Mouse (Mus musculus) T-cell, adult 66 days (primary cell): ENCODE data around the gene Tsc2. TPM values are rescaled to one million over a fixed set of nuclear protein-coding genes. Genes with fewer than 3 reads are reported as not detected.

Experiments used
- total RNA-seq, 2 experiments: library from RNA; stranded (reverse); gene quantifications; 3 replicates in 1 of 2; 4 replicates in 1 of 2; pipeline ENCODE4 v1.2.4; 2023

Gene Tsc2
- 10 to 100 TPM; 58.4 to 76.0 TPM for total RNA-seq

GRCm38 (mm10) chr17:24632167-24632812 is at the start of gene Tsc2, which contains the start of gene Nthl1:
Gene Tsc2 (minus strand): TSS chr17:24632630.
Gene Nthl1 (plus strand): TSS chr17:24632680.

DNA sequence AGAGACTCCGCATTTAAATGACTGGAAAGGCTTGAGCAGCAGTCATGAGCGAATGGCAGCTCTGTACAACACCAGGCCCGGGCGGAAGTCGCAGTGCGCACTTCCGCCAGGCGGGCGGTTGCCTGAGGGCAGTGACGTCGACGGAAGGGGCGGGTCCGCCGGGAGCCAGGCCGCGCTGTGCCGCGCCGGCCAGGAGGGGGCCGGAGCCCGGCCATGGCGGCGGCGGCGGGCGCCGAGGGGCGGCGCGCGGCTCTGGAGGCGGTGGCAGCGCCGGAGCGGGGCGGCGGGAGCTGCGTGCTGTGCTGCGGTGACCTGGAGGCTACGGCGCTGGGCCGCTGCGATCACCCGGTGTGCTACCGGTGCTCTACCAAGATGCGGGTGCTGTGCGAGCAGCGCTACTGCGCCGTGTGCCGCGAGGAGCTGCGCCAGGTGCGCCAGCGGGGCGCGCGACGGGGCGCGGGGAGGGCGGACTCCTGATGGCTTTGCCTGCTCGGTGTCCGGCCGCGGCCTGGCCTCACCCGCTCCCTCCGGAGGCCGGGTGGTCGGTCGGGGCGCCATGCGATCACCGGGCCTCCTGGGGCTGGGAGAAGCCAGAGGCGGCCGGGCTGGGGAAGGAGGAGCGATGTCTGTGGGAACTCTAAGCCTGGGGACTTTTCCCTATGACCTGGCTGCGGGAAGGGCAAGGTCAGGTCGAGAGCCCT is 37.3 kb upstream of the Tsc2 start, which contains the start of gene Zfp598:
Zfp598 (plus strand) TSS at position 143 of the 701 bp plus-strand sequence.

DNA sequence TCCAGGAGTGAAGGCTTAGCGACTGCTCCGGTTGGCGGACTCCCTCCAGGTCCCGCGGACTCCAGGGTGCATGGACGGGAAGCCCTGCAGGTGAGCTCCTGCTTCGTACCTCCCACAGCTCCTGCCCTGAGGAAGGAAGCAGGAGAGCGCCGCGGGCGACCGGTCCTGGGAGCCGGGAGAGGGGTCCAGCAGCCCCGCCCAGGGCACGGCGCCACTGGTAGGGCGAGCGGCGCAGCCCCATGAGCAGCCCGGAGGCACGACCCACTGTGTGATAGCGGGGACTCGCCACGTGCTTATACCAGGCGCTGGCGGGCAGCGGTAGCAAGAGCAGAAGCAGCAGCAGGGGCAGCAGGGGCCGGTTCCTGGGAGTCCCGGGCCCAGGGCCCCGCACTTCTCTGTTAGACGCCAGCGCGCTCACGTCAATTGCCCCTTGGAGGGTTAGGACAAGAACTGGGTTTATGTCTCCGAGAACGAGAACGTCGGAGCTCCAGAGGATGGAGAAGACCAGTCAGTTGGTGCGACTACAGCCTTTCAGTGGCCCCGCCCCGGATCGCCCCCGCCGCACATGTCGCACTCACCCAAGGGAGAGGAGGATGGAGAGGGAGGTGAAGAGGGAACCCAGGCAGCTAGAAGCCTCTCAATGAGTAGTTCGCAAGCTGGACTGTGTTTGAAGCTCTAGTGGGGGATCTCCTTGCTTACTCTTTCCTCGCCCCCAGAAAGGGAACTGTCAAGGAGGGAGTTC is 25.8 kb upstream of the Tsc2 start, which contains the start of gene Npw:
Npw (minus strand) TSS at position 441 of the 742 bp plus-strand sequence.

DNA sequence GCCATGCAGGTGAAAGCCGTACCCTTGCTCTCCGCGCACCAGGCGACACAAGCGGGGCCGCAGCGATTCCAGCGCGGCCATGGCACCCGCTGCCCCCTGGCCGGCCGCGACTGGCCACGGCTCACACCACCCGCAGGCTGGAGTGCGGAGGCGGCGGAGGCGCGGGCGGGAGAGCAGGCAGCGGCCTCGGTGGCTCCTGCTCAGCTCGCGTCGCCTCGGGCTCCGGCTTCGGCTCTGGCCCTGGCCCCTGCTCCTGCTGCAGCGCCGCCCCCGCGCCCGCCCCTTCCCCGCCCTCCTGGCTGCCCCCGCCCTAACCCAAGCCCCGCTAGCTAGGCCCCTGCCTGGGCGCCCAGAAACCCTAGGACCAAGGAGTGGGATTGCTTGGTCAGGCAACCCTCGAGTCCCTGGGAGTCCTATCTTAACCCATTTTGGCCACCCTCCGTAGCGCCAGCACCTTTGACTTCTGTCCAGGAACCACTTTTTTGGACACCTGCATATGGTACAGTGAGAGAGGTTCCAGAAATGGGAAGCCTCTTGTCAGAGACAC is 17.7 kb upstream of the Tsc2 start, which contains the start of gene Slc9a3r2:
Slc9a3r2 (minus strand) TSS at position 258 of the 547 bp plus-strand sequence.

GRCm38 (mm10) chr17:24549618-24550415 is 82.6 kb downstream of the Tsc2 start, which contains the start of gene Pkd1:
Gene Pkd1 (plus strand): TSS chr17:24549834.

Other genes with a start within 250 kb of the Tsc2 start
- gene Rnps1, start 218.1 kb downstream of the Tsc2 start, total RNA-seq = 100 to 1,000 TPM; 153 to 159 TPM
- gene Eci1, start 206.0 kb downstream of the Tsc2 start, total RNA-seq = 10 to 100 TPM; 17.3 to 17.4 TPM
- gene Dnase1l2, start 189.5 kb downstream of the Tsc2 start, total RNA-seq = 1 to 10 TPM; 5.6 to 6.0 TPM
- gene E4f1, start 162.3 kb downstream of the Tsc2 start, total RNA-seq = 10 to 100 TPM; 64.4 to 88.9 TPM
- gene Pgp, start 162.2 kb downstream of the Tsc2 start, total RNA-seq = 10 to 100 TPM; 15.5 to 17.4 TPM
- 1 to 10 TPM in 1 of 2 experiments, under 1 TPM in 1; 0.76 to 1.2 TPM for gene Bricd5, start 158.7 kb downstream of the Tsc2 start, total RNA-seq
- 10 to 100 TPM; 27.6 to 29.2 TPM for gene Mlst8, start 153.6 kb downstream of the Tsc2 start, total RNA-seq
- gene Caskin1, start 144.0 kb downstream of the Tsc2 start, total RNA-seq = not detected
- 100 to 1,000 TPM; 162 to 172 TPM for gene Traf7, start 104.7 kb downstream of the Tsc2 start, total RNA-seq
- gene Rab26, start 98.4 kb downstream of the Tsc2 start, total RNA-seq = 1 to 10 TPM; 1.8 to 2.0 TPM
- gene Pkd1, start 82.8 kb downstream of the Tsc2 start, total RNA-seq = 100 to 1,000 TPM; 103 to 104 TPM
- gene Nthl1, start 50 bp upstream of the Tsc2 start, total RNA-seq = 1 to 10 TPM; 4.3 to 5.2 TPM
- gene Slc9a3r2, start 17.7 kb upstream of the Tsc2 start, total RNA-seq = not detected
- not detected for gene Npw, start 25.8 kb upstream of the Tsc2 start, total RNA-seq
- gene Zfp598, start 37.1 kb upstream of the Tsc2 start, total RNA-seq = 10 to 100 TPM; 63.7 to 67.1 TPM
- under 1 TPM in 1 of 2 experiments, not detected in 1; 0.47 TPM for gene Syngr3, start 57.3 kb upstream of the Tsc2 start, total RNA-seq
- 10 to 100 TPM; 20.5 to 22.8 TPM for gene Gfer, start 63.5 kb upstream of the Tsc2 start, total RNA-seq
- gene Noxo1, start 63.6 kb upstream of the Tsc2 start, total RNA-seq = 1 to 10 TPM; 2.4 to 5.0 TPM
- gene Tbl3, start 75.0 kb upstream of the Tsc2 start, total RNA-seq = 10 to 100 TPM; 27.4 to 33.3 TPM
- not detected for gene Rnf151, start 85.4 kb upstream of the Tsc2 start, total RNA-seq
- gene Rps2, start 85.5 kb upstream of the Tsc2 start, total RNA-seq = 1,000 to 10,000 TPM; 1,514 to 1,529 TPM
- gene Ndufb10, start 91.8 kb upstream of the Tsc2 start, total RNA-seq = 10 to 100 TPM; 64.9 to 73.3 TPM
- gene Rpl3l, start 95.2 kb upstream of the Tsc2 start, total RNA-seq = under 1 TPM in 1 of 2 experiments, not detected in 1; 0.56 TPM
- 10 to 100 TPM; 29.5 to 43.8 TPM for gene Msrb1, start 104.0 kb upstream of the Tsc2 start, total RNA-seq
- gene Hs3st6, start 120.4 kb upstream of the Tsc2 start, total RNA-seq = not detected
- gene Meiob, start 171.7 kb upstream of the Tsc2 start, total RNA-seq = not detected
- gene Hagh, start 207.5 kb upstream of the Tsc2 start, total RNA-seq = 10 to 100 TPM; 27.1 to 30.0 TPM
- 1 to 10 TPM; 1.6 to 2.0 TPM for gene Fahd1, start 217.7 kb upstream of the Tsc2 start, total RNA-seq
- 1 to 10 TPM; 1.0 to 1.2 TPM for gene Igfals, start 233.4 kb upstream of the Tsc2 start, total RNA-seq